Mouse (Mus musculus): ENCODE results near the gene Slk. TPM values are rescaled to one million over a fixed set of nuclear protein-coding genes. Genes with fewer than 3 reads are reported as not detected.
A peak's percentile ranks its signal among the peaks of the same experiment; 100 is the strongest.

The Slk gene
- total and polyA plus RNA-seq, 2 experiments from 2014 or later = 17.7 to 45.8 TPM

DNA sequence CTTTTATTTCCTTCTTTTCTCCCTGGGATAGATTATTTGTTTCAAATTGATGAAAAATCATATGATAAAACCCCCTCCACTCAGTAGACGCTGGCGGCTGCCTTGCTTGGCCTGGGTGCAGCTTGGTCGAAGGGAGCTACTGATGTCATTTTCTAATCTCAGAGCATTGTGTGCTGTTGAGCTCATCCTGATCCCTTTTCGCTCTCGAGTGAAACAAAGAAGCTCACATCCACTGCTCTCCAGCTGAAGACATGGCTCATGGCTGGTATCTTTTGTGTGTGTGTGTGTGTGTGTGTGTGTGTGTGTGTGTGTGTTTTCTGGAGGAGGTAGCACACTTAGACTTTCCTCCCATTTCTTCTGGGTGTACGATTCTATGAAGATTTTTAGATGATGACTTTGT, 66.1 kb downstream of the Slk start:
- DNase-seq (ENCODE audit: low spot score) = peak; percentile 77
- Histone ChIP-seq H3K36me3 (replicated peaks; ENCODE audit: control insufficient read depth, insufficient read depth, low read length) (peaks cover 49% of the 10 kb centered on the region), H3K4me1 (ENCODE audit: control insufficient read depth, insufficient read depth) (0 out of 2 replicates have a peak, but pooled peaks cover 5% of the 10 kb centered on the region), H3K9ac (replicated peaks; ENCODE audit: low read depth, low read length) (no peak overlapping the region; the same call in 1 of the 2 replicates), H3K9me3 (replicated peaks; ENCODE audit: control insufficient read depth, low read length) (no peaks in the 10 kb centered on the region), H3K4me3 (ENCODE audit: low read depth, low read length) (no peak overlapping the region), H3K4me2 (ENCODE audit: low read depth, low read length) (no peak overlapping the region), H3K27ac (ENCODE audit: low read depth) (peak overlapping the region; percentile 48), H3K27me3 (ENCODE audit: control insufficient read depth, insufficient read depth, low read length) (no peaks in the 10 kb centered on the region)
- WGBS = 18% methylated on average over 6 of the region's 6 CpGs
- TF ChIP-seq EP300 (IDR thresholded peaks at IDR 0.05; ENCODE audit: low read depth) (no peak), CTCF (IDR thresholded peaks at IDR 0.05; ENCODE audit: low read depth) (no peak)
- peak; percentile 78 for ATAC-seq (ENCODE audit: insufficient read depth, low read depth)

DNA sequence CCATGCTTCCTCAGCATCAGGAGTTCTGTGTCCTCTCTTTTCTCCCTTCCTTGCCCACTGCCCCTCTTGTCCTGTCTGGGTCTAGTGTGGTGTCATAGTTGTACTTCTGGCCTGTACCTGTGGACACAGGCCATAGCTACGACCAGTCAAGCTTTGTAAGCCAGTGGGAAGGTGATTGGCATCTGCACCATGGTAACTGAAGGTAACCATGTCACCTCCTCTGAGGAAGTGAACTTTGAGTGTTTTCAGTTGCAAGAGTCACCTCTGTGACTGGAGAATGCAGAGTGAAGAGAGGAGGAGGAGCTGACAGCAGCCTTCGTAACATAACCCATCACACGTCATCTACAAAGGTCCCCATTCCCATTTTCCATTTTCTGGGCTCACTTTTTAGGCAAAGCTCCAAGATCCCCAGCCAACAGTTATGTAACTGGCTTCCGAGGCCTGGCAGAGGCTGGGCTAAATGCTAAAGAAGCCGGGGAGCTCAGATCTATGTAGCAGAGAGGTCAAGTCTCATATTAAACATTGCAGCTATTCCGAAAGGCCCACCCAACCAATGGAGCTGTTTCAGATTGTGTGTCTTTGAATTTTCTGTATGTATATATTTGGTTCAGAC, 67.1 kb downstream of the Slk start:
- Histone ChIP-seq H3K36me3 (replicated peaks; ENCODE audit: control insufficient read depth, insufficient read depth, low read length) (peaks cover 39% of the 10 kb centered on the region), H3K9ac (replicated peaks; ENCODE audit: low read depth, low read length) (no peak overlapping the region), H3K27ac (ENCODE audit: low read depth) (no peak overlapping the region), H3K4me3 (ENCODE audit: low read depth, low read length) (no peak overlapping the region), H3K4me2 (ENCODE audit: low read depth, low read length) (no peak overlapping the region), H3K27me3 (ENCODE audit: control insufficient read depth, insufficient read depth, low read length) (no peaks in the 10 kb centered on the region), H3K9me3 (replicated peaks; ENCODE audit: control insufficient read depth, low read length) (no peaks in the 10 kb centered on the region), H3K4me1 (ENCODE audit: control insufficient read depth, insufficient read depth) (0 out of 2 replicates have a peak, but pooled peaks cover 5% of the 10 kb centered on the region)
- TF ChIP-seq CTCF (IDR thresholded peaks at IDR 0.05; ENCODE audit: low read depth) (no peak), EP300 (IDR thresholded peaks at IDR 0.05; ENCODE audit: low read depth) (no peak)
- DNase-seq (ENCODE audit: low spot score) (no peak), ATAC-seq (ENCODE audit: insufficient read depth, low read depth) (no peak)
- 74% methylated on average over 6 of the region's 6 CpGs for WGBS

DNA sequence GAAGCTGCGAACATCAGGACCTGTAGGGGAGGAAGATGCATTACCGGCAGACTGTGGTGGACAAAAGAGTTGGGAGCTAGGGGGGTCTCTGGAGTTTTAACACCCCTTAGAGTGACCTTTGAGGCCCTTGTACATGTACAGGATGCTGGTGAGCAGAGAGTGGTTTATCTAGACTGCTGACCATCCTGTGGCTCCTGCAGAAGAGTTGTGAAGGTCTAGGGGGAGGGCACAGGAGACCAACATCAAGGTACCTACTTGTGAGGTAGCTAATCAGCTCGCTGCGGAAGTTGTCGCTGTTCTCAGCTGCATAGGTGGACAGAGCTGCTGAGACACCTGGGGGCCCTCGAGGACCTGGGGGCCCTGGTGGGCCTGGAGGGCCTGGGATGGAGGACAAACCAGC, 69.6 kb downstream of the Slk start:
- Histone ChIP-seq H3K9me3 (replicated peaks; ENCODE audit: control insufficient read depth, low read length) (no peaks in the 10 kb centered on the region), H3K4me1 (ENCODE audit: control insufficient read depth, insufficient read depth) (0 out of 2 replicates have a peak, but pooled peaks cover 5% of the 10 kb centered on the region), H3K9ac (replicated peaks; ENCODE audit: low read depth, low read length) (no peak overlapping the region), H3K36me3 (replicated peaks; ENCODE audit: control insufficient read depth, insufficient read depth, low read length) (peaks cover 23% of the 10 kb centered on the region), H3K27ac (ENCODE audit: low read depth) (no peak overlapping the region), H3K4me3 (ENCODE audit: low read depth, low read length) (no peak overlapping the region), H3K4me2 (ENCODE audit: low read depth, low read length) (no peak overlapping the region), H3K27me3 (ENCODE audit: control insufficient read depth, insufficient read depth, low read length) (no peaks in the 10 kb centered on the region)
- 89% methylated on average over 6 of the region's 6 CpGs for WGBS
- DNase-seq (ENCODE audit: low spot score) = no peak
- TF ChIP-seq CTCF (IDR thresholded peaks at IDR 0.05; ENCODE audit: low read depth) (no peak), EP300 (IDR thresholded peaks at IDR 0.05; ENCODE audit: low read depth) (no peak)
- ATAC-seq (ENCODE audit: insufficient read depth, low read depth) = no peak

DNA sequence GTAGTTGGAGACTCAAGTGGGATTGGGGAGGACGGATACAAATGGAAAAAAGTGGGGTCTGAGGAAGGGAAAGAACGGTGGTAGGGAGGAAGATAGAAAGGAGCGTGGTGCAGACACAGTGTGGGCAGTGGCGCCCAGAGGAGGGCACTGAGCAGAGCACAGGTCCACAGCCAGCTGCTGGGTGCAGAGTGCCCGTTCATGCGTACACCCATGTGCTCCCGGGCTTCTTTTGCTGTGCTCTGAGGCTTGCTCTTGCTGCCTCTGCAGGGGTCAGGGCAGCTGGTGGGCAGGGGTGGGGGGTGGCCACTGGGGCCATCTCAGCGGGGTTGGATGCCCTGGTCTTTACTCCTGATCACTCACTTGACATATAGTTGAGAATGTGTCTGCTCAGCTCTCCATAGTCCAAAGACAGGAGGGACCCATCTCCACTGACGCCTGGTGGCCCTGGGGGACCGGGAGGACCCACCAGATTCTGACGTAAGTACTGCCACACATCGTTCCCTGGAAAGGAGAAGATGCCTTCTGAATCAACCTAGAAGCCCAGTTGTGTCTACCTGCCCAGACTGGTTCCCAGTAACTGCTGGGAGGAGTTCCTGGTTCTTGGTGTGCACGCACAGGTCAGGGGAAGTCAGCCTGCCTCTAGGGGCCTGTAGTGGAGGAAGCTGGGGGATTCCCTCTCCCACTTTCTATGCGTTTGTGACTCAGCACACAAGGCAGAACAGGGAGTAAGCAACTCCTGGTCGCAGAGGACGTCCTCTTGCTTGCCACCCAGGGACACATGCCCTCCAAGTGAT, 71.1 kb downstream of the Slk start:
- H3K4me1 ChIP-seq (ENCODE audit: control insufficient read depth, insufficient read depth) = 0 out of 2 replicates have a peak, but pooled peaks cover 5% of the 10 kb centered on the region
- H3K27me3 ChIP-seq (ENCODE audit: control insufficient read depth, insufficient read depth, low read length) = no peaks in the 10 kb centered on the region
- no peak overlapping the region for H3K4me3 ChIP-seq (ENCODE audit: low read depth, low read length)
- TF ChIP-seq CTCF (IDR thresholded peaks at IDR 0.05; ENCODE audit: low read depth) (no peak), EP300 (IDR thresholded peaks at IDR 0.05; ENCODE audit: low read depth) (no peak)
- ATAC-seq (ENCODE audit: insufficient read depth, low read depth) (no peak), DNase-seq (ENCODE audit: low spot score) (no peak)
- peaks cover 15% of the 10 kb centered on the region for H3K36me3 ChIP-seq (replicated peaks; ENCODE audit: control insufficient read depth, insufficient read depth, low read length)
- no peak overlapping the region for H3K9ac ChIP-seq (replicated peaks; ENCODE audit: low read depth, low read length)
- no peaks in the 10 kb centered on the region for H3K9me3 ChIP-seq (replicated peaks; ENCODE audit: control insufficient read depth, low read length)
- H3K4me2 ChIP-seq (ENCODE audit: low read depth, low read length) = no peak overlapping the region
- H3K27ac ChIP-seq (ENCODE audit: low read depth) = no peak overlapping the region
- 75% methylated on average over 16 of the region's 16 CpGs for WGBS

DNA sequence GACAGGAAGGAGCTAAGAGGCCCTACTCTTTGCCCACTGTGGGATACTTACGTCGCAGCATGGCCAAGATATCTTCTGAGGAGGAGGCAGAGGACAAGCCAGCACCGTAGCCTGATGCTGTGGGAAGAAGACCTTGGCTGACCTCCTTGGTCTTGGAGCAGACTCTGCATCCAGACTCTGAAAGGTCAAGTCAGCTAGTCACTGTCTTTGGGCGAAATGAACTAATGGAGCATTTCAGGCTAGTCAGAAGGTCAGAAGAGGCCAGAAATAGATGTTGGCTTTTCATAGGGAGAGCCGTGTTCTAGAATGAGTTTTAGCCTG, 71.6 kb downstream of the Slk start:
- H3K36me3 ChIP-seq (replicated peaks; ENCODE audit: control insufficient read depth, insufficient read depth, low read length) = peaks cover 15% of the 10 kb centered on the region
- no peak overlapping the region for H3K4me3 ChIP-seq (ENCODE audit: low read depth, low read length)
- H3K4me2 ChIP-seq (ENCODE audit: low read depth, low read length) = no peak overlapping the region
- H3K9me3 ChIP-seq (replicated peaks; ENCODE audit: control insufficient read depth, low read length) = no peaks in the 10 kb centered on the region
- 49% methylated on average over 5 of the region's 5 CpGs for WGBS
- no peak for DNase-seq (ENCODE audit: low spot score)
- no peak overlapping the region for H3K27ac ChIP-seq (ENCODE audit: low read depth)
- no peak for TF ChIP-seq CTCF (IDR thresholded peaks at IDR 0.05; ENCODE audit: low read depth)
- TF ChIP-seq EP300 (IDR thresholded peaks at IDR 0.05; ENCODE audit: low read depth) = no peak
- 0 out of 2 replicates have a peak, but pooled peaks cover 5% of the 10 kb centered on the region for H3K4me1 ChIP-seq (ENCODE audit: control insufficient read depth, insufficient read depth)
- no peak overlapping the region for H3K9ac ChIP-seq (replicated peaks; ENCODE audit: low read depth, low read length)
- no peak for ATAC-seq (ENCODE audit: insufficient read depth, low read depth)
- H3K27me3 ChIP-seq (ENCODE audit: control insufficient read depth, insufficient read depth, low read length) = no peaks in the 10 kb centered on the region

Data from heart, postnatal 0 days (tissue).